Mouse (Mus musculus): Measurements from ENCODE around the gene Paqr7.
"Not testable (repeated sequence)": the region's sequence is repeated elsewhere in the genome, so short reads cannot be mapped to it uniquely, and the experiment has no call there.

Gene Paqr7

GRCm38 (mm10) chr4:134473764-134474163, 22.7 kb upstream of the Paqr7 start:
- no peak for DNase-seq

GRCm38 (mm10) chr4:134474240-134474639, 22.3 kb upstream of the Paqr7 start:
- no peak for DNase-seq

DNA sequence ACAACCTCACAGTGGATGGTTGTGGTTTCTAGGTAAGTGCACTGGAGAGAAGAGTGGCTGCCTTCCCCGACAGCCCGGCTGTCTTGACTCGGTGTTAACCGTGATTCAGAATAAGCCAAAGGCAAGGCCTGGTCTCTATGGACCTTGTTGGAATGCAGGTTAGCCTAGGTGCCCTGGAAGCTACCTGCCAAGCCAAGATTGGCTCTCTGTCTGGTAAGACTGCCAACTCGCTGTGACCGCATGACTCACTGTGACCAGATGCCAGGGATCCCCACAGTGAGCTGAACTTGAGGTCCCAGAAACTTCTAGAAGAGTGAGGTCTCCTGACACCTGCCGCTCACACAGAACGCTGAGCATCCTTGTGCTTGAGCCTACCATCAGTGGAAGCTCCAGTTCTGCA, 19.6 kb upstream of the Paqr7 start:
- no peak for DNase-seq

DNA sequence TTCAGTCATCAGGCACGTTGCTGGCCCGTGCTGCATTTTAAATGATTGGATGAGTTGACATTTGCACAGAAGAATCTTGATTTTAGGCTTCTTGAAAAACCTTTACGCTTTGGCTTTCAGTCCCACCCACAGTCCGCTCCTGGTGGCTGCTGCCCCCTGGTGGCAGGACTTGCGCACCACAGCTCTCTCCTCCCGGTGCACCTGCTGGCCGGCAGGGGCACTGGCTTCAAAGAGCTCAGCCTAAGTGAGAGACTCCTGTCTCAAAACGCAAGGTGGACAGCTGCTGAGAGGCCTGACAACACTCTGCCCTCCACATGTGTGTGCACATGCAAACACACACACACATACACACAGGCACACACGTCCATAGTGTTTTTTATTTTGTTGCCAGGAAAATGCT, 18.5 kb upstream of the Paqr7 start:
- DNase-seq = peak; percentile 95

DNA sequence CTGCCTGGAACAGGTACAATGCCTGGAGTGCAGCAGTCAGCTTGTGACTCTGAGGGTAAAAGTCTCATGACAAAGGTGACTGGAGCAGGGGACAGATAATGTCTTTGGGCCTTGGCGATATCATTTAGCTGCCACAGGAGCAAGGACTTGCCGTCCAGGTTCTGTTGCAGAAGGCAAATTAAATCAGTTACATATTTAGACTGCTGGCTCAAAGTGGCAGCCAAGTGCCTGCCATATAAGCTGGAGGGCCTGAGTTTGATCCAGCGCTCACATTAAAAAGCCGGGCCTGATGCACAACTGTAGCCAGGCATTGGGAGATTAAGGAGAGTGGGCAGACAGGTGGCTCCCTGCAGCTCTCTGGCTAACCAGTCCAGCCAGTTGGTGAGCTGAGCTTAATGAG, 16.7 kb upstream of the Paqr7 start:
- no peak for DNase-seq

DNA sequence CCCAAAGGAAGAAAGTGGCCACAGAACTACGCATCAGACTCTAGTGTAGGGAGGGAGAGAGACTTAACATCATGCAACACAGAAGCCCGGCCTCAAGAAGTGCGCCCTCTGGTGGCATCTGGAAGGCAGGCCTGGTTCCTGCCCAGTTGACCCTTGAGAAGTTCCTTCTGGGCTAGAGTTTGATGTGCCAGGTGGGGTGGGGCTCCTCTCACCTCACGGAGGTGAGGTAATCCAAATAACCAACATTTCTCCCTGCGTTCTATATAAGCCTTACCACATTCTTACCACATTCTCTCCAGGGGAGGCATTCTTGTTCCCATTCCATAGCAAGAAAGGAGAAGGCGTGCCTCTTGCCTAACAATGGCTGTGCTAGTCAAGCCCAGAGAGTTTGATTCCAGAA, 15.6 kb upstream of the Paqr7 start:
- peak; percentile 87 for DNase-seq

DNA sequence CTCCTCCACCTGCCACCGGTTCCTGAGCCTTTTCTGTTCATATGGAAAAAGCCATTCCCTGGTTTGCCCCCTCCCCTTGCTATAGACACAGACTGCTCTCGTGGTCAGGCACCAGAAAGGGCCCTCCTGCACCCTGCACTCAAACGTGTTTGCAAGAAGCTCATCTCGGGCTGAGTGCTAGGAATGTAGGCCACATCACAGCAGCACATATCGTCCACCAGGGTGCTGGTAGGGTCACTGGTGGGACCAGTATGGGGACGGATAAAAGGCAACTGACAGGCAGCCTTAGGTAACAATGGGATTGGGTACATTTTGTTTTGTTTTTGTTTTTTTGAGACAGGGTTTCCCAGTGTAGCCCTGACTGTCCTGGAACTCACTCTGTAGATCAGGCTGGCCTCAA, 15.2 kb upstream of the Paqr7 start:
- no peak for DNase-seq

DNA sequence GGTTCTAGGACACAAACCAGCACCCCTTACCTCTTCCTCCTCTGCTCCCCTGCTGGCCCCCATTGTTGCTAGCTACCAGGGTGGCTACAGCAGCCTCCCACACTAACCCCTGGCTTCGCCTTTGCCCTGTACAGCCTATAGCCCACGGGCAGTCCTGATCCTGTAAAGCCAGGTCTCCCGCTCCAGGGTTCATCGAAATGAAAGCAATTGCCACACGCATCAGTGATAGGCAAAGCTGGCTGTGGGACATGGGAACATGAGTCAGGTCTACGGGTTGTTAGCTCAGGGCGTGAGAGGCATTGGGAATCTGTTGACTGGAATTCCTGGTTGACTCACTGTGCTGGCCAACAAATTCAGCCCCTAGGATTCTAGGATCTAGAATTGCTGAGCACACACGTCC, 14.1 kb upstream of the Paqr7 start:
- DNase-seq = no peak

- DNase-seq = no peak
Observed at GRCm38 (mm10) chr4:134483078-134483688, 13.3 kb upstream of the Paqr7 start.

DNA sequence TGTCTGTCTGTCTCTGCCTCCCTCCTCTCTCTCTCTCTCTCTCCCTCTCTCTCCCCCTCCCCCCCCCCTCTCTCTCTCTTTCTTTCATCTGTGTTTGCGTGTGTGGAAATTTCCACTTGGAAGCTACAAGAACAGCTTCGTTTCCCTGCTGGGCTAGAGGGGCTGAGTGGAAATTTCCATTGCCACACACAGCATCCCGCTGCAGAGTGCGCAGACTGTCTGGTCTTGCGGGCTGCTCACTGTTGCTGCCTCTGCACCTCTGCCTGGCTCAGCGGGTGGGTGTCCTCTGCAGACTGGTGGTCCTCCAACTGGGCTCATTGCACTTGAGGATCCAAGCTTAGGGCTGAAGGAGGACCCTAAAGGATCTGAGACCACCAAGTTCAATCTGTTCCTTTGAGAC, 12.8 kb upstream of the Paqr7 start:
- peak; percentile 65 for DNase-seq

DNA sequence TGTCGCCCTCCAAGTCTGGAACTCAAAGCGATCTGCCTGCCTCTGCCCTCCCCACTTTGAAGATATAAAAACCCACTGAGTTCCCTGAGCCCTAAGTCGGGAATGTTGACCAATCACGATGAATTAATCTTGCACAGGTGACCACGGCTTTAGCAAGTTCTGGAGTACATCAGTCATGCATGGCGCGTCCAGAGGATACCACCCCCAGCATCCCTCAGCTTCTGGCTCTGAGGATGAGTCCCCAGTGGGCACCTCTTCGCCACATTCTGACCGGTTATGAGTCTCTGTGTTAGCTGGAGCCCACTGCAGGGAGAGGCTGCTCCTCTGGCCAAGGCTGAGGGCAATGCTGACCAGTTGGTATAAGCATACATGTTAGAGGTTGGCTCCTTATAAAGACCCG, 12.3 kb upstream of the Paqr7 start:
- no peak for DNase-seq

- DNase-seq = no peak
Observed at GRCm38 (mm10) chr4:134485151-134485900, 11.2 kb upstream of the Paqr7 start.

DNA sequence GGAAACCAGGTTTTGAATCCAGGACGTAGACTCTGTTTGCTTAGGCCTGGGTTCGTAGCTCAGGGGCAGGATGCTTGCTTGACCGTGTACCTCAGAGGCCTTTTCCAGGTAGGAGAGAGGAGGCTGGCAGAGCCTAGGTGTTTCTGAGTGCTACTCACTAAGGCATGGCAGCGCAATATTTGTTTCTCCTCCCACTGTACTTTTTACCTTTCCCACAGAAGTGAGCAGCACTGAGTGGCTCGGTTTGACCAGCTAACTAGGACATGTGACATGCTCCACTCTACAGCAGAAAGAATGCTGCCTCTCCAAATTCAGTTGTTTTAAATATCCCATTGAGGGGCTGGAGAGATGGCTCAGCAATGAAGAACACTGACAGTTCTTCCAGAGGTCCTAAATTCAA, 8.3 kb upstream of the Paqr7 start:
- no peak for DNase-seq

- DNase-seq = no peak
Observed at GRCm38 (mm10) chr4:134489986-134490665, 6.4 kb upstream of the Paqr7 start.

- peak; percentile 69 for DNase-seq
Observed at GRCm38 (mm10) chr4:134491716-134492115, 4.8 kb upstream of the Paqr7 start.

DNA sequence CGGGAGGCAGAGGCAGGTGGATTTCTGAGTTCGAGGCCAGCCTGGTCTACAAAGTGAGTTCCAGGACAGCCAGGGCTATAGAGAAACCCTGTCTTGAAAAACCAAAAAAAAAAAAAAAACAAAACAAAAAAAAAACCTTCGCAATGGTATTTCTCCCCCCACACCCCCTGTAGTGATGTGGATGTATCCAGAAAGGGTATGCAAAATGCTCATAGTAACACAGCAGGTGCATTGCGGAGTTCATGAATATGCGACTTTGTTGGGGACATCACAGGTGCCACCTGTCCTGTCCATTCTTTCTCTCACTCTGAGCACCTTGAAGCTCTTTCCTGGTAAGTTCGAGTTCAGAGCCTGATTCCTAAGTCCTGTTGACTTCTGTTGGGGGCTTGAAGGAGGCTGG, 2.3 kb upstream of the Paqr7 start:
- not testable (repeated sequence) for DNase-seq

DNA sequence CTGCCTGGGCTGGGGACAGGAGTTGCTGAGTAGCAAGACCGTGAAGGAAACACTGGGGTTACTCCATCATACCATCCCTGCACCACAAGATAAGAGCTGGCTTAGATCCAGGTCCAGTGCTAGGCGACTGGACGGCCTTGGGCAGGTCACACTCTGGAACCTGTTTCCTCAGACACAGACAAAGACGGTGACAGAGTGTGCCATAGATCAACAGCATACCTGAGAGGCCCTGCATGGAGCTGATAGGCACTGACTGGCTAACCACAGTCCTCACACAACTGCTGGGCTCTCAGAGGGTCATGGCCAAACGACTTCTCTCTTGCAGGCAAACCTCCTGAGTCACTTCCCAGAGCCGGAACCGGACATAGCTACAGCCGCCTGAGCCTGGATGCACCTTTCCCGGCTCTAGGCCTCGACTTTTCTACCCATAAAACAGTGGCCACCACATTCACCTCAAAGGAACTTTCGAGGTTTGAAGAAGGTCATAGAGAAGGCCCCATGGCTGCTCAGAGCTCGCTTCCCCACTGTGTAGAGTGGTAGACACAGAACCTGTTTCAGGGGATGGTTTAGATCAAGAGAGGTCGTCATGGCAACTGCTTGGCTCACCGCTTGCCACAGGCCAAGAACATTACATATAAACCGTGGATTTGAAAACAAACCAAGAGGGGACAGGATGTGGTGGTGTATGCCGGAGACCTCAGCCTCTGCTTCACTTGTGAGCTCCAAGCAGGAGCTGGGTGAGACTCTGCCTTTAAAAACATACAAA, 1.5 kb upstream of the Paqr7 start:
- DNase-seq = no peak

DNA sequence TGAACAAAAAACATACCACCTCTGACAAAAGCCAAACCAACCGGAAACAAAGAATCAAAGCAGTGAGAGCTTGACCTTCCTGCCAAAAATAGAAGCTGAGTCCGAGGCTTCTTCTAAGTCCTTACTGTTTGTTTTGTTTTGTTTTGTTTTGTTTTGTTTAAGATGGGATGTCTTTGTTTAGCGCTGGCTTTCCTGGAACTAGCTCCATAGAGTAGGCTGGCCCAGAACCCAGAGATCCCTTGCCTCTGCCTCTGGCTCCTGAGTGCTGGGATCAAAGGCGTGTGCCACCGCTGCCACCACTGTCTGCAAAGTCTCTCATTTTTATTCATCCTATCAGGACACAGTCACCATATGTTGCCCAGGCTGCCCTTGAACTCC, 962 bp upstream of the Paqr7 start:
- no peak for DNase-seq

DNA sequence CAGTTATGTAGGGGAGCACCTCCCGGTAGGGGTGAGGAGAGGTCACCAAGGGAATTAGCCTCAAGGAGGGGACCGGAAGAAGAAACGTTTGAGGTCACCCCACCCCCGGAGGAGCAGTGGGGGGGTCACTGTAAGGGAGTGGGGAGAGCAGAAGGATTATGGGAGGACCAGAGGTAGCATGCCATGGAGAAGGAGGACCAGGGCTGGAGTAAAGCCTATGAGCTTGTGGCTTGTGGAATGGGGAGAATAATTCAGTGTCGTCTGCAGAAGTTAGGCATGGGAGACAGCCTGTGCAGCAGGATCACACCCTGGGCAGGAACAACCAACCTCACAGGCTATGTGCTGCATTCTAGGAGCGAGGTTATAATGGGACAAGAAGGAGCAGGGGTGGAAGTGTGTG, 726 bp downstream of the Paqr7 start:
- DNase-seq = no peak

DNA sequence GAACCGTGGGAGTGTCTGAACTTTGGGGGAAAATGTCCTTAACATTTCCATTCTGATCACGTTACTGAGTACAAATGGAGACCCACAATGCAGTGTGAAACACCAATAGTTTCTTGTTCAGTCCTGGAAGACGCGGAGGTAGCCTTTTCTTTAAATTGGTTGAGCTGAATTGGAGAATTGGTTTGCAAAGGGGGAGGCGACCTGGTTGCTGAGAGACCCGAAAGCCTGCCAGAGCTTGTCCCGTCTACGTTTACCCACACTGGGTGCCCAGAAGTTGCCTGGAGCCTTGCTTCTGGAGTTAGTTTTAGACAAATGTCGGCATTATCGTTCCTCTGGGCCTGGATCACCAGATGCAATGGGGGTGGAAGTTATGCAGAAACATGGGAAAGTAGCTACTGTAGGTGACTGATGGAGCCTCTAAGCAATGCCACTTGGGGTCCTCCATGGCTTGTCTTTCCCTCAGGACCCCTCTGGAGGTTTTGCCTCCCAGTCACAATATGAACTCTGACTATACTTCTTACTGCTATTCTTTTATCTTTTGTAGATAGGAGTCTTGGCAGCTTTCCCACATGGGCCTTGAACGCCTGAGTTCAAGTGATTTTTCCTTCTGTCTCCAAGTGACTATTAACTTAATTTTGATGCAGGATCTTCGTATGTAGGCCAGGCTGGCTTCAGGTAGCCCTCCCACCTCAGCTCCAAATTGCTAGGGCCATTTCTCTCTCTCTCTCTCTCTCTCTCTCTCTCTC, 1.7 kb downstream of the Paqr7 start:
- no peak for DNase-seq

DNA sequence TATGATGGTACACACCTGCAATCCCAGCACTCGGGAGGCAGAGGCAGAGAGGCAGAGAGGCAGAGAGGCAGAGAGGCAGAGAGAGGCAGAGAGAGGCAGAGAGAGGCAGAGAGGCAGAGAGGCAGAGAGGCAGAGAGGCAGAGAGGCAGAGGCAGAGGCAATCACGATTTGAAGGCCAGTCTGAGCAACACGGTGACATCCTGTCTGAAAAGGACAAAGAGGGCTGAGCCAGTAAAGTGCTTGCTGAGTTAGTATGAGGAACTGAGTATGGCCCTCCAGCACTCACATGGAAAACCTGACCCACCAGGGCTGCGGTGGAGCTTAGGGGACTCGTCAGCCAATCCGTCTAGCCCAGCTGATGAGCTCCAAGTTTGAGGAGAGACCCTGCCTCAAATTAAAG, 2.5 kb downstream of the Paqr7 start:
- not testable (repeated sequence) for DNase-seq

- no peak for DNase-seq
Observed at GRCm38 (mm10) chr4:134501095-134501494, 4.6 kb downstream of the Paqr7 start.
